24 mouse cellular contexts compared by ENCODE assay signal in the genomic region with DNA sequence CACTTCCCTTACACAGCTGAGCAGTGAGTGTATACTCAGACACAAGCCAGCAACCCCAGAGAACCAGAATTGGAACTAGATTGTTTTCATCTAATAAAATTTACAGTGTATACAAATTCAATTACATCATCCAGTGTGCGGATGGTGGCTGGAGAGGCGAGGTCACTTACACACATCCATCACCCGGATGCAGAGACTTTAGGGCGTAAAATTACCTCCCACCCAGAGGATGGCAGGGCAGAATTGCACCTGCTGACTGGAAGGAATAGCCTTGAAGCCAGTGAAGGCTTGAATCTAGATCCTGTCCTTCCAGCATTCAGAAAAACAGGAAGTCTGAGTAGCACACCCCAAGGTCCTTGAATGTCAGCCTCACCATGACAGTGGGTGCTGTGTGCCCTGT.
DNase-seq lines count a peak whose midpoint lies in the region; ATAC-seq and TF ChIP-seq lines count a peak whose summit lies in the region.
"Had no signal": no experiment of that assay in that cellular context is flagged by ENCODE, and none has a peak within 500 bp of the region (broad histone marks: within the 10 kb centered on the region; RNA-seq: fewer than 3 reads in every experiment).

No protein-coding gene starts in this region.

- H3K4me2 ChIP-seq in kidney, embryonic 15.5 days: no peak overlapping the region
- H3K4me2 ChIP-seq in kidney, postnatal 0 days (ENCODE audit: low read length): no peak overlapping the region
- H3K4me2 ChIP-seq: embryonic facial prominence, embryonic 12.5 days; forebrain, embryonic 13.5 days; forebrain, embryonic 15.5 days had no signal

- no peak overlapping the region for H3K4me3 ChIP-seq in kidney, embryonic 15.5 days (replicated peaks)
- no peak overlapping the region for H3K4me3 ChIP-seq in kidney, postnatal 0 days (replicated peaks; ENCODE audit: low read depth, low read length)
- H3K4me3 ChIP-seq: embryonic facial prominence, embryonic 10.5 days; embryonic facial prominence, embryonic 12.5 days; forebrain, embryonic 13.5 days; forebrain, embryonic 15.5 days had no signal

- peak; percentile 49 for DNase-seq in heart, adult 11 months
- no peak for DNase-seq in heart, adult 18-20 months
- no peak for DNase-seq in kidney, postnatal 25 days
- DNase-seq in kidney, postnatal 0 days (ENCODE audit: low spot score): peak; percentile 56
- DNase-seq in kidney, adult 11 months: no peak
- DNase-seq: adrenal gland, adult 8-10 months; adrenal gland, postnatal 14 days; adrenal gland, postnatal 36 days; B cell, adult 2 months; cerebellum, adult 11-12 months; cerebellum, adult 2 months; cerebellum, adult 9-10 months; cerebellum, postnatal 10 days; cerebellum, postnatal 25 days had no signal

- peak; percentile 54; the same call in 1 of the 2 replicates for ATAC-seq in kidney, embryonic 15.5 days (replicated peaks; ENCODE audit: low FRiP score)
- ATAC-seq in kidney, postnatal 0 days (replicated peaks; ENCODE audit: low FRiP score, low read depth): no peak; the same call in 1 of the 2 replicates
- ATAC-seq: activated CD4-positive, CD25-positive, alpha-beta regulatory T cell, adult 4 months; CD4-positive, CD25-positive, alpha-beta regulatory T cell, adult 4 months; forebrain, embryonic 13.5 days; forebrain, embryonic 15.5 days; Patski had no signal

- H3K27ac ChIP-seq in kidney, embryonic 15.5 days: no peak overlapping the region
- no peak overlapping the region for H3K27ac ChIP-seq in kidney, postnatal 0 days
- H3K27ac ChIP-seq: embryonic facial prominence, embryonic 10.5 days; embryonic facial prominence, embryonic 12.5 days; forebrain, embryonic 13.5 days; forebrain, embryonic 15.5 days had no signal

- H3K9ac ChIP-seq in kidney, embryonic 15.5 days: no peak overlapping the region
- H3K9ac ChIP-seq in kidney, postnatal 0 days (ENCODE audit: low read depth, low read length): no peak overlapping the region
- H3K9ac ChIP-seq: embryonic facial prominence, embryonic 12.5 days; forebrain, embryonic 13.5 days; forebrain, embryonic 15.5 days had no signal

- H3K27me3 ChIP-seq in kidney, embryonic 15.5 days: no peaks in the 10 kb centered on the region
- no peaks in the 10 kb centered on the region for H3K27me3 ChIP-seq in kidney, postnatal 0 days (ENCODE audit: insufficient read depth, low read length)
- H3K27me3 ChIP-seq: CH12.LX; embryonic facial prominence, embryonic 12.5 days; forebrain, embryonic 13.5 days; forebrain, embryonic 15.5 days had no signal

- 31% methylated on average over 4 of the region's 4 CpGs for WGBS in kidney, embryonic 15.5 days
- WGBS in kidney, postnatal 0 days: 26% methylated on average over 4 of the region's 4 CpGs

- no peaks in the 10 kb centered on the region for H3K9me3 ChIP-seq in kidney, embryonic 15.5 days (replicated peaks)
- H3K9me3 ChIP-seq in kidney, postnatal 0 days (replicated peaks; ENCODE audit: low read length): no peaks in the 10 kb centered on the region
- H3K9me3 ChIP-seq: embryonic facial prominence, embryonic 10.5 days; embryonic facial prominence, embryonic 12.5 days; forebrain, embryonic 13.5 days; forebrain, embryonic 15.5 days had no signal

- H3K36me3 ChIP-seq in kidney, embryonic 15.5 days: no peaks in the 10 kb centered on the region
- no peaks in the 10 kb centered on the region for H3K36me3 ChIP-seq in kidney, postnatal 0 days (ENCODE audit: insufficient read depth, low read length)
- H3K36me3 ChIP-seq: embryonic facial prominence, embryonic 10.5 days; embryonic facial prominence, embryonic 12.5 days; forebrain, embryonic 15.5 days; G1E had no signal

- no peak for TF ChIP-seq CTCF in kidney, postnatal 0 days (IDR thresholded peaks at IDR 0.05; ENCODE audit: low read depth)

- no peaks in the 10 kb centered on the region for H3K4me1 ChIP-seq in kidney, embryonic 15.5 days
- no peaks in the 10 kb centered on the region for H3K4me1 ChIP-seq in kidney, postnatal 0 days (replicated peaks; ENCODE audit: insufficient read depth, low read length)
- H3K4me1 ChIP-seq: embryonic facial prominence, embryonic 12.5 days; forebrain, embryonic 13.5 days; forebrain, embryonic 15.5 days had no signal

Comparison
In these comparisons a context has a peak if more than half of its experiments do, and no peak if none do; other contexts are left out.
1. DNase-seq: peak in heart, adult 11 months (single experiment) and kidney, postnatal 0 days (single experiment); none in heart, adult 18-20 months (0 of 2), kidney, postnatal 25 days (0 of 2) and kidney, adult 11 months (single experiment).